Mouse (Mus musculus): Measurements from ENCODE around the gene Cxcl15. TPM values are rescaled to one million over a fixed set of nuclear protein-coding genes. Genes with fewer than 3 reads are reported as not detected.

The Cxcl15 gene
- polyA plus RNA-seq, 1 experiment = not detected

- Histone ChIP-seq H3K36me3 (ENCODE audit: control insufficient read depth, insufficient read depth) (no peaks in the 10 kb centered on the region), H3ac (ENCODE audit: control insufficient read depth, insufficient read length, low read depth) (no peak overlapping the region), H3K27me3 (ENCODE audit: control insufficient read depth, insufficient read depth, insufficient read length) (no peaks in the 10 kb centered on the region), H3K79me2 (ENCODE audit: control insufficient read depth, insufficient read depth) (no peaks in the 10 kb centered on the region), H3K79me3 (ENCODE audit: low read depth) (no peaks in the 10 kb centered on the region), H3K4me3 (ENCODE audit: insufficient read depth, poor library complexity, severe bottlenecking) (no peak overlapping the region)
- TF ChIP-seq USF1 (IDR thresholded peaks at IDR 0.05; ENCODE audit: low read depth) (no peak), CEBPB (IDR thresholded peaks at IDR 0.05; ENCODE audit: low read depth) (no peak), MAX (IDR thresholded peaks at IDR 0.05) (no peak), FOSL1 (IDR thresholded peaks at IDR 0.05; ENCODE audit: insufficient read depth, low read length, poor library complexity, severe bottlenecking) (no peak), MYOG (IDR thresholded peaks at IDR 0.05; ENCODE audit: control insufficient read depth, extremely low read depth, insufficient read length) (no peak), CTCF (IDR thresholded peaks at IDR 0.05; ENCODE audit: control insufficient read depth, insufficient read depth, insufficient read length) (no peak), MYOD1 (IDR thresholded peaks at IDR 0.05; ENCODE audit: control insufficient read depth, insufficient read length, low read depth) (no peak)
Measured at GRCm38 (mm10) chr5:90760844-90761243, 33.5 kb upstream of the Cxcl15 start.

GRCm38 (mm10) chr5:90761834-90762233 lies 32.5 kb upstream of the Cxcl15 start:
- H3ac ChIP-seq (ENCODE audit: control insufficient read depth, insufficient read length, low read depth) = no peak overlapping the region
- TF ChIP-seq FOSL1 (IDR thresholded peaks at IDR 0.05; ENCODE audit: insufficient read depth, low read length, poor library complexity, severe bottlenecking) = no peak
- TF ChIP-seq USF1 (IDR thresholded peaks at IDR 0.05; ENCODE audit: low read depth) = no peak
- no peak for TF ChIP-seq CEBPB (IDR thresholded peaks at IDR 0.05; ENCODE audit: low read depth)
- no peak for TF ChIP-seq CTCF (IDR thresholded peaks at IDR 0.05; ENCODE audit: control insufficient read depth, insufficient read depth, insufficient read length)
- no peak for TF ChIP-seq MYOG (IDR thresholded peaks at IDR 0.05; ENCODE audit: control insufficient read depth, extremely low read depth, insufficient read length)
- TF ChIP-seq MYOD1 (IDR thresholded peaks at IDR 0.05; ENCODE audit: control insufficient read depth, insufficient read length, low read depth) = no peak
- TF ChIP-seq MAX (IDR thresholded peaks at IDR 0.05) = no peak

GRCm38 (mm10) chr5:90763912-90764665 lies 30.2 kb upstream of the Cxcl15 start:
- Histone ChIP-seq H3ac (ENCODE audit: control insufficient read depth, insufficient read length, low read depth) (no peak overlapping the region), H3K79me2 (ENCODE audit: control insufficient read depth, insufficient read depth) (no peaks in the 10 kb centered on the region), H3K27me3 (ENCODE audit: control insufficient read depth, insufficient read depth, insufficient read length) (no peaks in the 10 kb centered on the region), H3K4me3 (ENCODE audit: insufficient read depth, poor library complexity, severe bottlenecking) (no peak overlapping the region), H3K79me3 (ENCODE audit: low read depth) (no peaks in the 10 kb centered on the region), H3K36me3 (ENCODE audit: control insufficient read depth, insufficient read depth) (no peaks in the 10 kb centered on the region)
- TF ChIP-seq FOSL1 (IDR thresholded peaks at IDR 0.05; ENCODE audit: insufficient read depth, low read length, poor library complexity, severe bottlenecking) = peak; percentile 3
- TF ChIP-seq MYOD1 (IDR thresholded peaks at IDR 0.05; ENCODE audit: control insufficient read depth, insufficient read length, low read depth) = peak; percentile 31
- TF ChIP-seq USF1 (IDR thresholded peaks at IDR 0.05; ENCODE audit: low read depth) = no peak
- no peak for TF ChIP-seq CEBPB (IDR thresholded peaks at IDR 0.05; ENCODE audit: low read depth)
- no peak for TF ChIP-seq CTCF (IDR thresholded peaks at IDR 0.05; ENCODE audit: control insufficient read depth, insufficient read depth, insufficient read length)
- TF ChIP-seq MAX (IDR thresholded peaks at IDR 0.05) = peak; percentile 88
- no peak for TF ChIP-seq MYOG (IDR thresholded peaks at IDR 0.05; ENCODE audit: control insufficient read depth, extremely low read depth, insufficient read length)

More at GRCm38 (mm10) chr5:90761834-90762233, 32.5 kb upstream of the Cxcl15 start:
- H3K79me2 ChIP-seq (ENCODE audit: control insufficient read depth, insufficient read depth) = no peaks in the 10 kb centered on the region
- H3K36me3 ChIP-seq (ENCODE audit: control insufficient read depth, insufficient read depth) = no peaks in the 10 kb centered on the region
- H3K27me3 ChIP-seq (ENCODE audit: control insufficient read depth, insufficient read depth, insufficient read length) = no peaks in the 10 kb centered on the region
- no peaks in the 10 kb centered on the region for H3K79me3 ChIP-seq (ENCODE audit: low read depth)
- H3K4me3 ChIP-seq (ENCODE audit: insufficient read depth, poor library complexity, severe bottlenecking) = no peak overlapping the region

GRCm38 (mm10) chr5:90765821-90766606 lies 28.3 kb upstream of the Cxcl15 start:
- Histone ChIP-seq H3K4me3 (ENCODE audit: insufficient read depth, poor library complexity, severe bottlenecking) (no peak overlapping the region), H3K79me3 (ENCODE audit: low read depth) (no peaks in the 10 kb centered on the region), H3K79me2 (ENCODE audit: control insufficient read depth, insufficient read depth) (no peaks in the 10 kb centered on the region), H3K27me3 (ENCODE audit: control insufficient read depth, insufficient read depth, insufficient read length) (no peaks in the 10 kb centered on the region), H3ac (ENCODE audit: control insufficient read depth, insufficient read length, low read depth) (no peak overlapping the region), H3K36me3 (ENCODE audit: control insufficient read depth, insufficient read depth) (no peaks in the 10 kb centered on the region)
- TF ChIP-seq MYOD1 (IDR thresholded peaks at IDR 0.05; ENCODE audit: control insufficient read depth, insufficient read length, low read depth) = peak; percentile 4
- TF ChIP-seq MAX (IDR thresholded peaks at IDR 0.05) = no peak

- no peak within 1 kb of the TSS for H3ac ChIP-seq (ENCODE audit: control insufficient read depth, insufficient read length, low read depth)
- H3K79me3 ChIP-seq (ENCODE audit: low read depth) = no peaks in the 10 kb centered on the region
- H3K4me3 ChIP-seq (ENCODE audit: insufficient read depth, poor library complexity, severe bottlenecking) = no peak within 1 kb of the TSS
- H3K36me3 ChIP-seq (ENCODE audit: control insufficient read depth, insufficient read depth) = no peaks in the 10 kb centered on the region
- TF ChIP-seq MYOD1 (IDR thresholded peaks at IDR 0.05; ENCODE audit: control insufficient read depth, insufficient read length, low read depth) (no peak), CEBPB (IDR thresholded peaks at IDR 0.05; ENCODE audit: low read depth) (no peak), FOSL1 (IDR thresholded peaks at IDR 0.05; ENCODE audit: insufficient read depth, low read length, poor library complexity, severe bottlenecking) (no peak), MYOG (IDR thresholded peaks at IDR 0.05; ENCODE audit: control insufficient read depth, extremely low read depth, insufficient read length) (no peak), MAX (IDR thresholded peaks at IDR 0.05) (no peak), USF1 (IDR thresholded peaks at IDR 0.05; ENCODE audit: low read depth) (no peak), CTCF (IDR thresholded peaks at IDR 0.05; ENCODE audit: control insufficient read depth, insufficient read depth, insufficient read length) (no peak)
- no peaks in the 10 kb centered on the region for H3K27me3 ChIP-seq (ENCODE audit: control insufficient read depth, insufficient read depth, insufficient read length)
- H3K79me2 ChIP-seq (ENCODE audit: control insufficient read depth, insufficient read depth) = no peaks in the 10 kb centered on the region
Measured at GRCm38 (mm10) chr5:90768218-90768617, 26.1 kb upstream of the Cxcl15 start, which contains the start of gene Ppbp. Gene Ppbp (plus strand): TSS chr5:90768518.

Data from C2C12 (cell line).